In genomic region chr2:3218225-3218624, GRCm38 (mm10) we compare ENCODE assay signal across 16 mouse cellular contexts.
A peak's percentile ranks its signal among the peaks of the same experiment; 100 is the strongest.
DNase-seq lines count a peak whose midpoint lies in the region; ATAC-seq and TF ChIP-seq lines count a peak whose summit lies in the region.
"Had no signal": no experiment of that assay in that cellular context is flagged by ENCODE, and none has a peak within 500 bp of the region (broad histone marks: within the 10 kb centered on the region; RNA-seq: fewer than 3 reads in every experiment).

No protein-coding gene starts in this region.

- no peaks in the 10 kb centered on the region for H3K4me1 ChIP-seq in hindbrain, postnatal 0 days (ENCODE audit: insufficient read depth, low read length)
- H3K4me1 ChIP-seq in hindbrain, embryonic 13.5 days (replicated peaks) = no peaks in the 10 kb centered on the region
- peaks cover 11% of the 10 kb centered on the region for H3K4me1 ChIP-seq in cortical plate, adult 2 months (ENCODE audit: control insufficient read depth, insufficient read depth, low read length)

- no peak for TF ChIP-seq CTCF in hindbrain, postnatal 0 days (IDR thresholded peaks at IDR 0.05; ENCODE audit: low read depth)
- no peak for TF ChIP-seq CTCF in cortical plate, adult 2 months (IDR thresholded peaks at IDR 0.05; ENCODE audit: extremely low read depth, insufficient read depth, low read length)

- H3K27ac ChIP-seq in hindbrain, postnatal 0 days = no peak overlapping the region
- no peak overlapping the region for H3K27ac ChIP-seq in hindbrain, embryonic 13.5 days
- peak overlapping the region; percentile 27; the same call in 1 of the 2 replicates for H3K27ac ChIP-seq in cortical plate, adult 2 months (ENCODE audit: insufficient read depth, low read length)
- H3K27ac ChIP-seq: embryonic facial prominence, embryonic 12.5 days; gastrocnemius, adult 2 months; stomach, postnatal 0 days had no signal

- H3K9ac ChIP-seq in hindbrain, postnatal 0 days (replicated peaks; ENCODE audit: low read length) = no peak overlapping the region
- H3K9ac ChIP-seq in hindbrain, embryonic 13.5 days = no peak overlapping the region
- H3K9ac ChIP-seq: embryonic facial prominence, embryonic 12.5 days had no signal

- no peak overlapping the region for H3K4me3 ChIP-seq in hindbrain, postnatal 0 days (ENCODE audit: low read length)
- no peak overlapping the region for H3K4me3 ChIP-seq in hindbrain, embryonic 13.5 days
- H3K4me3 ChIP-seq in cortical plate, adult 2 months (ENCODE audit: insufficient read depth, low read length) = no peak overlapping the region
- H3K4me3 ChIP-seq: embryonic facial prominence, embryonic 12.5 days; gastrocnemius, adult 2 months had no signal

- peaks cover 5% of the 10 kb centered on the region; the same call in 1 of the 2 replicates for H3K36me3 ChIP-seq in hindbrain, postnatal 0 days (ENCODE audit: insufficient read depth, low read length)
- H3K36me3 ChIP-seq in hindbrain, embryonic 13.5 days = peaks cover 27% of the 10 kb centered on the region

- no peak for ATAC-seq in hindbrain, postnatal 0 days
- ATAC-seq in hindbrain, embryonic 13.5 days (ENCODE audit: low FRiP score) = no peak
- no peak for ATAC-seq in erythroblast, adult 5-6 weeks (replicated peaks; ENCODE audit: low FRiP score, poor library complexity, severe bottlenecking)
- ATAC-seq in erythroid progenitor cell, adult 5-6 weeks (replicated peaks; ENCODE audit: low FRiP score, poor library complexity, severe bottlenecking) = no peak

- no peak overlapping the region for H3K4me2 ChIP-seq in hindbrain, postnatal 0 days (ENCODE audit: low read depth, low read length)
- no peak overlapping the region for H3K4me2 ChIP-seq in hindbrain, embryonic 13.5 days
- H3K4me2 ChIP-seq: embryonic facial prominence, embryonic 12.5 days had no signal

- no peak for TF ChIP-seq POLR2A in cortical plate, adult 2 months (IDR thresholded peaks at IDR 0.05; ENCODE audit: extremely low read depth, insufficient read depth, low read length)

- peak; percentile 15 for DNase-seq in hindbrain, postnatal 0 days (ENCODE audit: low spot score)
- peak; percentile 32 for DNase-seq in layer of hippocampus, postnatal 25 days (ENCODE audit: extremely low spot score in 1 of 2, low spot score in 1 of 2)
- DNase-seq in right cerebral cortex, postnatal 10 days (ENCODE audit: low spot score in 2 of 2) = peak; percentile 56 to 59
- no peak for DNase-seq in cerebellum, postnatal 4 days (ENCODE audit: low spot score in 2 of 2)
- DNase-seq: adrenal gland, adult 8-10 months; B cell, adult 2 months; cerebellum, adult 11 months; gastrocnemius, adult 2 months; kidney, postnatal 14 days; liver had no signal

- no peaks in the 10 kb centered on the region for H3K27me3 ChIP-seq in hindbrain, postnatal 0 days (ENCODE audit: insufficient read depth, low read length)
- no peaks in the 10 kb centered on the region for H3K27me3 ChIP-seq in hindbrain, embryonic 13.5 days
- H3K27me3 ChIP-seq: embryonic facial prominence, embryonic 12.5 days had no signal

- 64% methylated on average over 6 of the region's 6 CpGs for WGBS in hindbrain, postnatal 0 days
- 83% methylated on average over 6 of the region's 6 CpGs for WGBS in hindbrain, embryonic 13.5 days

- no peaks in the 10 kb centered on the region for H3K9me3 ChIP-seq in hindbrain, postnatal 0 days (ENCODE audit: low read length)
- H3K9me3 ChIP-seq in hindbrain, embryonic 13.5 days = no peaks in the 10 kb centered on the region
- H3K9me3 ChIP-seq: embryonic facial prominence, embryonic 12.5 days had no signal

Comparison
In these comparisons a context has a peak if more than half of its experiments do, and no peak if none do; other contexts are left out.
1. DNase-seq: peak in hindbrain, postnatal 0 days (single experiment), layer of hippocampus, postnatal 25 days (2 of 2) and right cerebral cortex, postnatal 10 days (2 of 2); none in cerebellum, postnatal 4 days (0 of 2).